Mouse (Mus musculus) adrenal gland, adult 2 months (tissue): ENCODE data around the gene Taok2. TPM values are rescaled to one million over a fixed set of nuclear protein-coding genes. Genes with fewer than 3 reads are reported as not detected.

Experiments used
- DNase-seq: peaks from one replicate; pipeline ENCODE4 v3.0.0; 2021
- polyA plus RNA-seq: library from polyadenylated mRNA; depleted of rRNA; stranded (reverse); fragments of >200 nt; gene quantifications from 2 replicates; pipeline ENCODE4 v1.2.3, GENCODE M21; 2012
- total RNA-seq, 2 experiments: library from RNA; stranded (reverse); gene quantifications; 2 replicates each; pipeline ENCODE4 v1.2.3; 2021

Gene Taok2
- total and polyA plus RNA-seq, 3 experiments: 60.6 to 136 (median 66.8) TPM

DNA sequence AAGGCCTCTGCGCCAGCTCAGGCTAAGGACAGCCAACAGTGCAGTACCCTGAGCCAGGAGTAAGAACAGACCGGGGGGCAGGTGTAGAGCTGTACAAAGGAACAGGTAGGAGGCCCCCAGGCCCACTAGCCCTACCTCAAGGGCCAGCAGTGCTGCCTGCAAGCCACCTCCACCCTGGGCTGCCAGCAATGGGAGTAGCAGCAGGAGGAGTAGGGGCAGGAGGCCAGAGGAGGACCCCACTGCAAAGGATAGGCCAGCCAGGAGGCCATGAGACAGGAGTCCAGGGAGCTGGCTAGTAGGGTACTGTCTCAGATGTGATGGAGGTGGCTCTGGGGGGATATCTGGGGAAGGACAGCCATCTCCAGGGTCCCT, 14.0 kb downstream of the Taok2 start:
- DNase-seq: no peak

DNA sequence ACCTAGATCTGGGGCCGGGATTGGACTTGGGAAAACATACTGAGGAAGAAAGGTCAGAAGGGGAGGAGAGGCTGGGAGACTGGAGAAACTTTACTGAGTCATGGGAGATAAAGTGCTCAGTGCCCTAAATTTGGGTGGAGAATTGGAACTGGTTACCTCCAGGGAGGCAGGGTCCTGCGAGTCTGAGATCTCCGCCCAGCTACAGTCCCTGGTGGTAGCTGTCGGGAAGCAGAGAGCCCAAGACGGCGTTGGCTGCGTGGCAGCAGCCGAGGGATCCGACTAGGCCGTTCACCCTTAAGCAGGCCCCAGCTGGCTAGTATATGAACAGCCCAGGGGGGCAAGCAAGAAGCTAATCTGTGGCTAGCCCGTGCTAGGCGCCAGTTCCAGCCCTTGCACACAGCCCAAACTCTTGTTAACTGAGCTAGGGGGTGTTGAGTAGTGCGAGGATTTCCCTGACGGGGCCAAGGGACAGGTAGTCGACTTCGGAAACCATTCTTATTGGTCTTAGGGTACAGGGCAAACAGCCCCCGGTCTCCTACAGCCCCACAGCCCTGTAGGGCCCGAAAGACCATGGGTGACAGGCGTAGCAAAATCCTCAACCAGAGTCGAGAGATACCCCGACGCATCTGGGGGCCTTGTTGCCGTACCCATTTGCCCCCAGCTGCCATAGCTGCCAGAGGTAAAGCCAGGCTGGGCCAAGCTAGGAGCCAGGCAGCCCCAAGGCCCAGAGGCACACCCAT, 14.6 kb downstream of the Taok2 start:
- no peak for DNase-seq

- DNase-seq: no peak
Measured at GRCm38 (mm10) chr7:126868003-126868402, 16.5 kb downstream of the Taok2 start.

GRCm38 (mm10) chr7:126867534-126867933, 17.0 kb downstream of the Taok2 start:
- DNase-seq: no peak

DNA sequence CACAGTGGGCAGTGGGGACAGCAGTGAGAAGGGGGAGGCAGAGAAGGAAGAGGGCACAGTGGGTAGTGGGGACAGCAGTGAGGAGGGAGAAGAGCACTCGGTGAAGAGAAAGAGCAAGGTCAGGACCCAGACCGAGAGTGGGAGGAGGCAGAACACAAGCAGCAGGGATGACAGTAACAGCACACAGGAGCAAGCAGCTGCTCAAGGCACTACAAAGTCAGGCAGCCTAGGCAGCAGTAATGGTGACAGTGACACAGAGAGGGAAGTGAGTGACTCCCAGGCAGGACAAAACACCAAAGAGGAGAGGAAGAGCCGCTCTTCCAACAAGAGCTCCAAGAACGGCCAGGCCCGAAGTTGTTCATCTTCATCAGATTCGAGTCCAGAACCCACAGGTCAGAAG, 20.7 kb downstream of the Taok2 start:
- DNase-seq: no peak

DNA sequence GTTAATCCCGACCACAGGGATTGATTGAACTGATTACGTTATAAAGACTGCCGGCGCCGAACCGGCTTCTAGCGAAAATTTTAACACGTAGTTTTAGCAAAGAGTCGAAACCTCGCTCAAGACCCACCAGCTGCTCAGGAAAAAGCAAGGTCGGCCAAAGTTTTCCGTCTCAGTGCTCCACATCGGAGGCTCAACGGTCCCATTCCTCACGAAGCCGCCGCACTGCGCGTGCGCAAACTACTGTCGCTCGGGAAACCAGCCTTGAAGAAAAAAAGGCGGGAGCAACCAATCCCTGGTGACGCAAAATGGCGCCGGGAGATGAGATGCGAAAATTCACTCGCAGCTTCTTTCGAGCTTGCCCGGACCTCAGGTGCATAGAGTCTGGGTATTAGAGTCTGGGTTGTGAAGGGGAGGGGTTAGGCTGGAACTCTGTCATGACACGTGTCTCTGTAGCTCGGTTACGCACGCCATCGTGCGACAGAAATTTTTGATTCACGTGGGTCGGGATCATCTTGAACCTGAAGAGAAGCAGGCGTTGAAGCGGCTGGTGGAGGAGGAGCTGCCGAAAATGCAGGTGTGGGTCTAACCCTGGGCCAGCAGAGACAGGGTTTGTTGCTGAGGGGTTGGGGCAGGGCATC, 22.2 kb downstream of the Taok2 start, which contains the start of gene Ino80e:
Gene Ino80e (minus strand): TSS at position 231 of the 638 bp plus-strand sequence.
- peak; percentile 94 for DNase-seq

- peak; percentile 98 for DNase-seq
Measured at GRCm38 (mm10) chr7:126861429-126862130, 22.9 kb downstream of the Taok2 start, which contains the start of gene Hirip3. TSS of gene Hirip3 (plus strand) at chr7:126861972.

GRCm38 (mm10) chr7:126860987-126861386, 23.5 kb downstream of the Taok2 start:
- no peak for DNase-seq

DNA sequence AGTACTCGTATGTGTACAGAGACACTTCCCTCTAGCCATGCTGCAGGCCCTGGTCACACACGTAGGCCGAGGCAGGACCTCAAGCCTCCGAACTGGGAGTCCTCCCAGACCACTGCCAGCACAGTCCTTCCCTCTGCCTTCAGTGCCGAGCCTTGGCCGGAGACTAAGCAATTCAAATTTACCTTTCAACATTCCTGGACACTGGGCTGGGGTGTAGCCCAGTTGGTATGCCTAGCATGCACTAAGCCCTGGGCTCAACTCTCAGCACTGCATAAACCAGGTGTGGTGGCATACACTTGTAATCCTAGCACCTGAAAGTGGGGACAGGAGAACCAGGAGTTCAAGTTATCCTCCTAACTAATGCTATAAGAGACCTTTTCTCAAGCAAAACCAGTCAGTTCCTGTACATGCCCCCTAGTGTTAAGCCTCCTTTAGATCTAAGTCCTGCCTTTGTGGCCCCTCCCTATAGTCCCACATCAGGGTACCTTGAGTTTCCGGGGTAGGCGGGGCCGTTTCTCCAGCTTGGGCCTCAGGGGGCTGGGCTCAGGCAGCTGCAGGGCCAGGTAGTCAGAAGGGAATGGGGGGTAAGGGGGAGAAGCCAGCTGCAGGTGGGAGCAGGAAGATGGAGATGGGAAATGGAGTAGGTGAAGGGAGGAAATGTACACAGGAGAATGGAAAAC, 27.6 kb downstream of the Taok2 start:
- DNase-seq: no peak

DNA sequence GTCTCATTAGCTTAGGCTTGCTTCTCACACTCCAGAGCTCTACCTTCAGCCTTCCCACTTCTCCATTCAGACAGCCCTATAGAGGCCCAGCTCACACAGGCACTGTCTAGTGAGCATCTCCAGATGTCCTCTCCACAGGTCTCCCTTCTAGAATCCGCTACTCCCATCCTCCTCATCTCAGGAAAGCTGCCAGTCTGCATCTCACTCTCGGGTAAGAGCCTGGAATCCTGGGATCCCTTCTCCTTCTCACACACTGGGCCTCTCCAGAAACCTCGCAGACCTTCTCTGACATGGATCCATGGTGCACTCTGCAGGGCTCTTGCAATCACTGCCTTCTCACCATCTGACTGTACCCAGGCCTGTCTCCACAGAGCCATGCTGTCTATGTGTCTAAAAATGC, 28.9 kb downstream of the Taok2 start:
- no peak for DNase-seq

DNA sequence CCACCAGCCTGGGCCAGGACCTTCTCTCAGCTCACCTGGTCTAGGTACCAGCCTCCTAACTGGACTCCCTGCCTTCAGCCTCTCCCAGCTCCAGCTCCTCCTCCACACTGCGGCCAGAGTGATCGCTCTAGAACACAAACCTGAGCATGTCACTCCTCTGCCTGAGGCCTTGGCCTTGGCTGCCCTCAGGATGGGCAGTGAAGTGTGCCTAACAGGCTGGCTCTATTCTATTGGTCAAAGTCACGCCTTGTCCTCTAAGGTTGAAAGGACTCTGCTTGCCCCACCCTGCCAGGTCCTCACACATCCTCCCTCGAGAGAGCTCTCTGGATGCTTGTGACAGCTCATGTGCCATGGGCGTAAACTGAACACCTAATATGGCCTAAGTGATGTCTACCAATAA, 31.0 kb downstream of the Taok2 start:
- DNase-seq: no peak

- DNase-seq: no peak
Measured at GRCm38 (mm10) chr7:126851192-126851591, 33.3 kb downstream of the Taok2 start.

- DNase-seq: no peak
Measured at GRCm38 (mm10) chr7:126850161-126850560, 34.3 kb downstream of the Taok2 start.

DNA sequence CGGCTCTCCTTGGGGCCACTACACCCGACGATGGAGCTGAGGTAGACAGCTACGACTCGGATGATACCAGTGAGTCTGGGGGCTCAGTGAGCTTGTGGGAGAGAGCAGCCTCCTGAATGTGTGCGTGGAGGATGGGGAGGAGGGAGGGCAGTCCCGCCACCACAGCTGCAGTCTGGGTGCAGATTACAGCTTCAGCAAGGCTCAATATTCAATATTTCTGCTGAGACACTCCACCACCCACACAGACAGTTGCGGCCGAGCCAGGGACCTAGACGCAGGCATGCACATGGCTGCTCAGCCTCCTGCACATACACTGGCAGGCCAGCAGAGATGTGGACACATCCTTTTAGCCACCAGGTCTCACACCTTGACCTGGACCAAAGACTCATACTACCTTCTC, 35.7 kb downstream of the Taok2 start:
- no peak for DNase-seq

DNA sequence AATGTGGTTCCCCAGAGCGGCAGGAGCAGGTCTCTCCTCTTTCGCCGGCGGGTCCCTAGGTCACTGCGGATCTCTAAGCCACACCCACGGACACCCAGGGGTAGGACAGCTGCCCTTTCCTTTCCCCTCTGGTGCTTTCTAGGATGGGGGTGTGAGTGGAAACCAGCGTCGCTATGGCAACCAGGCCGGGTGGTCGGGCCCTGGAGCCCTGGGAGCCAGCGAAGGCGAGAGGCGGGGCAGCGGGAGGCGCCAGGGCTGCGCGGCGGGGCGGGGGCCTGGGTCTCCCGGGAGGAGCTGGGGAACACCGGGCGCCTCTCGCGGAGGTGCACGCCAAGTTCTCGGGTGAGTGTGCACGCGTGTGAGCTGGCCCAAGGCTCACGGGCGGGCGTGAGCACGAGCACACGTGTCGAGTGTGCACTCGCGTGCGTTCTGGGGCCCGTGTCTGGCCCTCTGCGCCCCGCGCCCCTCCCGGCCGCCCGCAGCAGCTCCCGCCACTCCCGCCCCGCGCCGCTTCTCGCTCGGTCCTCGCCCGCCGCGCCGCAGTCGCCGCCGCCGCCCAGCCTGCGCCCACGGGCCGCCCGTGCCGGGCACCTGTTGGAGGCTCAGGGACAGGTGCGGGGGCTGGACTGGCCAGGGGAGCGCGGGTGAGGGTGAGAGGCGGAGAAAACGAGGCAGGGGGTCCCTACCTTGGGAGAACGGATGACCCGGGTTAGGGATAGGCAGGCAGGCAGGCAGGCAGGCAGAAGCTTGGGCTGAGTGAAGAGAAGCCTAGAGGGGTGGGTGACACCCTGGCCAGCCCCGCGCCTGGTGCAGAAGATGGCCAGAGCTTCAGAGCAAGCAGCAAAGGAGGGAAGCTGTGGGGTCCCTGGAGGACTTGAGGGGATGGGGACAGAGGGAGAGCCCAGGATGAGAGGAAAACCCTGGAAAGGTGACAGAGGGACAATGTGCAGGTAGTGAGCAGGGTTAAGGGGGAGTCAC, 36.8 kb downstream of the Taok2 start:
- DNase-seq: peak; percentile 37

GRCm38 (mm10) chr7:126847116-126847420, 37.4 kb downstream of the Taok2 start, which contains the start of gene Doc2a:
TSS of gene Doc2a (plus strand) at chr7:126847416.
- DNase-seq: no peak

- no peak for DNase-seq
Measured at GRCm38 (mm10) chr7:126845516-126845915, 39.0 kb downstream of the Taok2 start.

DNA sequence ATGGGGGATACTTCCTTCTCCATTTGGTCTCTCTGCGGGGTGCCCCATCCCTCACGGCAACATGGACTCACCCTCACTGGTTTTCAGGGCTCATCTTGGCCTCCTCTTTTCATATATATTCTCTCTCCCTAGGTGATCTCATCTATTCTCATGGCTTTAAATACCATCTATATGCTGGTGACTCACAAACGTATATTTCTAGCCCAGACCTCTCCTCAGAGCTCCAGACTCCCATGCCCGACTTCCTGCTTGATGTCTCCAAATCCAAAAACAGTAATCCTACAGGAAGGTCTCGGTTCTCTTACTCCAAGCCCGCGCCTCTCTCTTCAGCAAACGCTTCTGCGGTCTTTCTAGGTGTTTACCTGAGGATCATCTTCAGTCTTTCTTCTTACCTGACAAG, 41.2 kb downstream of the Taok2 start:
- no peak for DNase-seq

- DNase-seq: no peak
Measured at GRCm38 (mm10) chr7:126833294-126833693, 51.2 kb downstream of the Taok2 start.

- DNase-seq: peak; percentile 77
Measured at GRCm38 (mm10) chr7:126832036-126832598, 52.4 kb downstream of the Taok2 start.

- no peak for DNase-seq
Measured at GRCm38 (mm10) chr7:126831539-126831938, 53.0 kb downstream of the Taok2 start, which contains the start of gene 4930451I11Rik. TSS of gene 4930451I11Rik (minus strand) at chr7:126831639.
